Mouse (Mus musculus) E14TG2a.4 (cell line): Measurements from ENCODE around the gene Casp6.

Experiments
- H3K27me3 ChIP-seq: 2 replicates; pipeline ENCODE4 v1.6.1; 2014; ENCODE audit warnings: low read length, control low read depth; ENCODE audit not compliant: insufficient read depth
- H3K36me3 ChIP-seq: 2 replicates; pipeline ENCODE4 v1.6.1; 2014; ENCODE audit warnings: low read length, control low read depth; ENCODE audit not compliant: insufficient read depth
- H3K4me1 ChIP-seq: replicated peaks from 2 replicates; pipeline ENCODE4 v1.6.1; 2014; ENCODE audit warnings: low read depth, low read length, control low read depth
- H3K4me3 ChIP-seq: replicated peaks from 2 replicates; pipeline ENCODE4 v1.5.1; 2014; ENCODE audit warnings: mild to moderate bottlenecking, low read length
- H3K9me3 ChIP-seq: 2 replicates; pipeline ENCODE4 v1.6.1; 2014; ENCODE audit warnings: low read length, control low read depth
- CTCF ChIP-seq: conservative IDR thresholded peaks from 2 replicates; pipeline ENCODE4 v1.5.1; 2014; ENCODE audit warnings: low read length
- NANOG ChIP-seq: IDR thresholded peaks from 2 replicates; pipeline ENCODE4 v1.6.1; 2014; ENCODE audit warnings: borderline replicate concordance, low read length, mixed read lengths
- POU5F1 ChIP-seq: IDR thresholded peaks from 2 replicates; pipeline ENCODE4 v1.6.1; 2014; ENCODE audit warnings: low read length, borderline replicate concordance

Gene Casp6

DNA sequence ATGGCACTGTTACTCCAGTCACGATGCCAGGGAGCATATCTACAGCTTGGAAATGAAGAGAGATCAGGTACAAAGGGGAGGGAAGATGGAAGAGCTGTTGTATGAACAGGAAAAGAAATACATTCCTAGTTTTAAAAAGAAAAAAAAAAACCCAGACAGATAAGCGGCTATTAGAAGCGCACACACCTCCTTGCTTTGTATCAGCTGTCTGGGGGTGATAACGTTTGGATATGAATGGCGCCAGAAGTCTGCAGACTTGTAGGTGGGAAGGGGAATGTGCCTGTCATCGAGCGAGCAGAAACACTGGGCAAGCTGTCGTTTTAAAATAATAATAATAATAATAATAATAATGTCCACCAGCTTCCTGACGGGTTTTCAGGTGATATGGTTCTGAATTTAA, 15.6 kb upstream of the Casp6 start:
- Histone ChIP-seq H3K9me3 (no peaks in the 10 kb centered on the region), H3K4me3 (no peak overlapping the region)
- no peak for TF ChIP-seq NANOG
- TF ChIP-seq CTCF = no peak
- TF ChIP-seq POU5F1 = no peak

DNA sequence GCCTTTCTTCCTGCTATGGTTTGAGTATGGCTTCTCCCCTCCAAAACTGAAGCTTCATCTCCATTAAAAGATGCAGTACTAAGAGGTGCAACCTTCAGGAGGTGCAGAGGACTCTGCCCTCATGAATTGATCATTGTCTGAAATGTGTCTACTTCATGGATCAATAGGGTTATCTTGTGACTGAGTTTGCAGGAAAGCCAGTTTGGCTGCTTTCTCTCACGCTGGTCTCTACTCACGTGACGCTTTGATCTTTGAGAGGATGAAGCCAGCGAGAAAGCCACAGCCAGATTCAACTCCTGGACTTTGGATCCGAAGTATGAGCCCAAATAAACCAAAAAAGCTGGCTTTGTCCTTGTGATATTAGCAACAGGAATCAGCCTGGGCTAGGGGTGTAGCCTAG, 14.8 kb upstream of the Casp6 start:
- H3K4me3 ChIP-seq = no peak overlapping the region
- TF ChIP-seq CTCF = no peak
- no peak for TF ChIP-seq POU5F1
- no peak for TF ChIP-seq NANOG
- H3K9me3 ChIP-seq = no peaks in the 10 kb centered on the region
- H3K36me3 ChIP-seq = peaks cover 13% of the 10 kb centered on the region
- H3K4me1 ChIP-seq = peaks cover 23% of the 10 kb centered on the region
- H3K27me3 ChIP-seq = no peaks in the 10 kb centered on the region

More for the DNA sequence above, 15.6 kb upstream of the Casp6 start:
- H3K36me3 ChIP-seq = peaks cover 5% of the 10 kb centered on the region
- H3K27me3 ChIP-seq = no peaks in the 10 kb centered on the region
- peaks cover 27% of the 10 kb centered on the region for H3K4me1 ChIP-seq

DNA sequence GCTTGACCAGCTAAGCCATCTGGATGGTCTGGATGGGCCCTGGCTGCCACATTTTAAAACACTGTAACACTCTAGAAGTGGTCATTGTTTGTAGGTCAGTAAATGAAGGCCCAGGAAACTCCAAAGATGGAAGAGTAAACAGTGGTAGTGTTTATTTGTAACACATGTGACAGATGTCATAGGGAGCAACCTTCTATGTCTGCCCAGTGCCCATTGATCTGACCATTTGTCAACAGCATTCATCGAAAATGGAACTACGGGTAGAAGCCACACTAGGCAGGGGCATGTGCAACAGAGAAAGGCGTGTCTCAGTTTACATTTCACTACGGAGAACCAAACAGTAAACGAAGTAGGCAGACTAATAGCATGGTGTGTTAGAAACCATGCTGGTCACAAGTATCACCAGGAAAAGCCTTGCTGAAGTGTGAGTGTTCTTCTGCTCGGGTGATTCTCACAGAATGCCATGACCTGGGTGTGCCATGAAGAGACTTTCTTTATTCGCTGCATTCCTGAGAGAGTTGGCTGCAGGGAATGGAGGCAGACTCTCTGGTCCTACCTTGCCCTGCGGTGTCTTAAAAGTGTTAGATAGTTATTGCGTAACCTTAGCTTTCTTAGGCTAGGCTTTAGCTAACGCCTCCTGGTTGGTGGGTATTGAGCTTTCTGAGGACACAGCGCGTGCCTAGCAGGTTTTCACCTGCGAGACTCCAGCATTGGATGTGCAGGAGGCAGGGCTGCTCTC, 13.3 kb upstream of the Casp6 start:
- Histone ChIP-seq H3K4me1 (peaks cover 28% of the 10 kb centered on the region), H3K27me3 (no peaks in the 10 kb centered on the region), H3K36me3 (peaks cover 25% of the 10 kb centered on the region), H3K4me3 (no peak overlapping the region), H3K9me3 (no peaks in the 10 kb centered on the region)
- no peak for TF ChIP-seq NANOG
- TF ChIP-seq CTCF = no peak
- TF ChIP-seq POU5F1 = no peak

DNA sequence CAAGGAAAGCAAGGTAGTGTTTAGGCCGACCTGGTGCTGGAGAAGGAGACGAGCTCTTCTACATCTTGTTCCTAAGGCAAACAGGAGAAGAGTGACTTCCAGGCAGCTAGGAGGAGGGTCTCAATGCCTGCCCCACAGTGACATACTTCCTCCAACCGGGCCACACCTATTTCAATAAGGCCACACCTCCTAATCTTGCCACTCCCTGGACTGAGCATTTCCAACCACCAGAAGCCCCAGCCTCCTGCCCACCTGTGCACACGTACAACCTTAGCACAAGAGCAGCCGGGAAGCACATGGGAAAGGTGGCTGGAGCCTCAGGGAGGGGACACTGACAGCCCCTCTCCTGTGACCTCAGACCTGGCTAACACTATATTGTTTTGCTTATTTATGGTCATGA, 9.2 kb upstream of the Casp6 start:
- peaks cover 42% of the 10 kb centered on the region for H3K36me3 ChIP-seq
- H3K4me3 ChIP-seq = no peak overlapping the region
- no peaks in the 10 kb centered on the region for H3K27me3 ChIP-seq
- peaks cover 21% of the 10 kb centered on the region for H3K4me1 ChIP-seq
- no peak for TF ChIP-seq CTCF
- no peak for TF ChIP-seq NANOG
- TF ChIP-seq POU5F1 = no peak
- H3K9me3 ChIP-seq = no peaks in the 10 kb centered on the region

DNA sequence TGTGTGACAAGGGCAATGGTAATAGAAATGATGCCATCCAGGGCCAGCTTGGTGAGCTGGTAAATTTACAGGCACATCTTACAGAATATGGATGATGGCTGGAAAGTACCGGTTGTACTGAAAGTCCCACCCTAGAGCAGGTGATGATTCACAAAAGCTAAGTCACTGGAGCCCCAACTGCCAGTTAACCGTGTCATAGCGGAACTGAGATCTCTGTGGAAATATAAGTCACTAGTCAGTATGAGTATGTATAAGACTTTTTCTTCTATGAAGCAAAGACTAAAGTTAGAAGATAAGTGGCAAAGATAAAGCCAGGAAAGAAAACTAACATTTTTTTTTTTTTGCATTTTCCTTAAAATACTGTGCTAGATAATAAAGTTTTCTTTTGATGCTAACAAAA, 8.1 kb upstream of the Casp6 start:
- H3K4me3 ChIP-seq = no peak overlapping the region
- peaks cover 25% of the 10 kb centered on the region for H3K4me1 ChIP-seq
- TF ChIP-seq POU5F1 = no peak
- no peak for TF ChIP-seq NANOG
- TF ChIP-seq CTCF = no peak
- H3K36me3 ChIP-seq = peaks cover 42% of the 10 kb centered on the region
- no peaks in the 10 kb centered on the region for H3K27me3 ChIP-seq
- no peaks in the 10 kb centered on the region for H3K9me3 ChIP-seq

DNA sequence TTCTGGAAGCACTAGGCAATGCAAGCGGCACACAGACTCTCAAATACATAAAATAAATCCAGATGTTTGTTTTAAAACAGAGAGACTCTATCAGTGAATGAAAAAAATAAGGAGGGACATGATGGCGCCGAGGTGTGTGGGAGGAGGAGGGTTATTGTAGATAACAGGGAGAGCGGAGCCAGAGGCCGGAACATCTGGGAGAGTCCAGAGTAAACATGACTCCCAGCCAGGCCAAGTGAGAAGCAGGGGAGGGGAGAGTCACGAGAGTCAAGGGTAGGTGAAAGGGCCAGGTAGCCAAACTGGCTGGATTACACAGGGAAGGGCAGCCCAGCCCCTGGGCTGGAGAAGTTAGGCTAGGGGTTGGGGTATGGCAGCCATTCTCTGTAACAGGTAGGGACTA, 4.6 kb upstream of the Casp6 start:
- Histone ChIP-seq H3K4me1 (peaks cover 31% of the 10 kb centered on the region), H3K27me3 (no peaks in the 10 kb centered on the region), H3K36me3 (peaks cover 29% of the 10 kb centered on the region), H3K9me3 (no peaks in the 10 kb centered on the region), H3K4me3 (no peak overlapping the region)
- TF ChIP-seq NANOG = no peak
- TF ChIP-seq CTCF = no peak
- no peak for TF ChIP-seq POU5F1

DNA sequence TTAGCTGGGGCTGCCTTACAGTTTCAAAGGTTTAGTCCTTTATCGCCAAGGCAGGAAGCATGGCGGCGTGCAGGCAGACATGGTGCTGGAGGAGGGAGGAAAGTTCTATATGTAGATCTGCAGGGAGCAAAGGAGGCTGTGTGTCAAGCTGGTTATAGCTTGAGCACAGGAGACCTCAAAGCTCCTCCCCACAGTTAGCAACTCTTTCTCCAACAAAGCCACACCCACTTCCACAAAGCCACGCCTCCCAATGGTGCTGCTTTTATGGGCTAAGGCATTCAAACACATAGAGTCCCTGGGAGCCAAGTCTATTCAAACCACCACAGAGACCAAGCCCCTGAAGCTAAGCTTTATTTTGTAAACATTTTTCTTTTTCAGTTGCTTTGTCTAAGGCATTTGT, 2.3 kb upstream of the Casp6 start:
- no peaks in the 10 kb centered on the region for H3K9me3 ChIP-seq
- H3K4me1 ChIP-seq = peaks cover 34% of the 10 kb centered on the region
- H3K4me3 ChIP-seq = no peak overlapping the region
- peaks cover 9% of the 10 kb centered on the region; the same call in 1 of the 2 replicates for H3K36me3 ChIP-seq
- TF ChIP-seq POU5F1 = no peak
- TF ChIP-seq CTCF = no peak
- no peak for TF ChIP-seq NANOG
- H3K27me3 ChIP-seq = peaks cover 4% of the 10 kb centered on the region; the same call in 1 of the 2 replicates

DNA sequence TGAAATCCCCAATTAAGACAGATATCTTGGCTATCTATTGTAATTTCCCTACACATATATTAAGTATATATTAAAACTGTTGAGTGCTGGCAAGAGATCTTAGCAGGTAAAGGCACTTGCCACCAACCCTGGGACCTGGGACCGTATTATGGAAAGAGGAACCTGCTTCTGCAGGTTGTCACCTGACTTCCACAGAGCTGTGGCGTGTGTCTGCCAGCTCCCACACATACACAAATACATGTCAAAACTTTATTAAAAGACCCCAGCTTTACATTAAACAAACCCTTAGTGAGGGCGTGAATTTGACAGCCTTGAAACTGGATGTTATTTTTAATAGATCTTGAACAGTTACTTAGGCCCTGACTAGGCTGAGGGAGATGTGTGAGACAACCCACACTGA, 2.1 kb downstream of the Casp6 start:
- Histone ChIP-seq H3K4me3 (no peak overlapping the region), H3K27me3 (peaks cover 4% of the 10 kb centered on the region; the same call in 1 of the 2 replicates), H3K36me3 (no peaks in the 10 kb centered on the region; the same call in 1 of the 2 replicates), H3K4me1 (peaks cover 30% of the 10 kb centered on the region), H3K9me3 (no peaks in the 10 kb centered on the region)
- TF ChIP-seq NANOG (no peak), POU5F1 (no peak), CTCF (no peak)
